Mouse (Mus musculus): ENCODE data around the gene Map10. TPM values are rescaled to one million over a fixed set of nuclear protein-coding genes. Genes with fewer than 3 reads are reported as not detected.

Gene Map10
- polyA plus RNA-seq (2016; fragmentation: Nextera tagmentation; extraction: Ambion mirVana) = 9.9 and 10.9 TPM in 2 replicates

DNA sequence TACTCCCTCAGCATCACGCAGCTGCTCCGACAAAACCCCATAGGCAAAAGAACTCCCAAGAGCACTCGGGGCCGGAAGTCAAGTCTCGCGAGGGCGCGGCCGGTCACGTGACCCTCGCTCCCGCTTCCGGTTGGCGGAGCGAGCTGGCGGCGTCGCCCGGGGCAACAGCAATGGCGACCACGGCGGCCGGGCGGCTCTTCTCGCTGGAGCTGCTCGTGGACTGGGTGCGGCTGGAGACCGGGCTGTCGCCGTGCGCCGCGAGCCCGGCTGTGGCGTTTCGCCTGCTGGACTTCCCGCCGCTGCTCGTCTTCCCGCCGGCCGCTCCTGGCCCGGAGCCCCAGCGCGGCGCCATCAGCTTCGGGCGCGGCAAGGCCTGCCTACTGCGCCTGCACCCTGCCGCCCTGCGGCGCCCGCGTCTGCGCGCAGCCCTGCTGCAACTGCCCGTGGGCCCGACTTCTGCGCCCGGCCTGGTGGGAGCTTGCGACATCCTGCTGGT lies at the start of gene Map10:
Gene Map10, plus strand, starts transcription at position 119 of the 496 bp plus-strand sequence.
- peak; percentile 80 for ATAC-seq (ENCODE audit: low FRiP score, low read depth)
- Histone ChIP-seq H3K4me3 (peak within 1 kb of the TSS; percentile 57), H3K27ac (replicated peaks) (peak within 1 kb of the TSS; percentile 50; the same call in 1 of the 2 replicates), H3K9me3 (peaks cover 25% of the 10 kb centered on the region), H3K4me2 (replicated peaks) (peak within 1 kb of the TSS; percentile 76), H3K27me3 (peaks cover 22% of the 10 kb centered on the region), H3K9ac (replicated peaks) (peak within 1 kb of the TSS; percentile 71), H3K36me3 (peaks cover 16% of the 10 kb centered on the region), H3K4me1 (peaks cover 24% of the 10 kb centered on the region)
- WGBS = 3% methylated on average over 43 of the region's 62 CpGs

- Histone ChIP-seq H3K9me3 (0 out of 2 replicates have a peak, but pooled peaks cover 2% of the 10 kb centered on the region), H3K27ac (replicated peaks) (no peak overlapping the region), H3K27me3 (no peaks in the 10 kb centered on the region), H3K4me2 (replicated peaks) (no peak overlapping the region), H3K36me3 (no peaks in the 10 kb centered on the region), H3K4me1 (peaks cover 11% of the 10 kb centered on the region; the same call in 1 of the 2 replicates), H3K4me3 (no peak overlapping the region), H3K9ac (replicated peaks) (no peak overlapping the region)
- ATAC-seq (ENCODE audit: low FRiP score, low read depth) = no peak
- WGBS = 77% methylated on average over 4 of the region's 4 CpGs
These were observed 49.3 kb upstream of the Map10 start for GRCm38 (mm10) chr8:125620301-125620700.

DNA sequence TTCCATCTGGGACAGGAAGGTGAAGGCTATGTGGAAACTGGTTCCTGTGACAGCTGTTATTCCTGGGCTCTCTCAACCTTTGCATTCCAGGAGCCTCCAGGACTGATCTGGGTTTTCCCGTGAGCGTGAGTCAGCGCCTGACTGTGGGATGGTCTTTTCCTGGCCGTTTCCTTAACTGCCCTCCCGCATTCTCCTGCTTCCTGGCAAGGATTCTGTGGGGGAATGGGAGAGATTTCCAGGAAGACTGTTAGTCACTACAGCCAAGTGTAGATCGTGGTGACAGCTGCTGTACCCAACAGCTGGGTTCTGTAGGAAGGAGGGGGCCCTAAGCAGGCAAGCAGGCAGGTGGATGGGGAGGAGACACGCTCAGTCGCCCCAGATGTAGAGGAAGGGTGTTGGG lies 45.3 kb upstream of the Map10 start:
- Histone ChIP-seq H3K36me3 (no peaks in the 10 kb centered on the region), H3K27ac (replicated peaks) (no peak overlapping the region)
- WGBS = 81% methylated on average over 8 of the region's 8 CpGs

GRCm38 (mm10) chr8:125626381-125626780 lies 43.2 kb upstream of the Map10 start:
- H3K27me3 ChIP-seq = no peaks in the 10 kb centered on the region
- H3K4me2 ChIP-seq (replicated peaks) = no peak overlapping the region
- no peak for ATAC-seq (ENCODE audit: low FRiP score, low read depth)
- no peak overlapping the region for H3K4me3 ChIP-seq
- H3K27ac ChIP-seq (replicated peaks) = no peak overlapping the region
- H3K9ac ChIP-seq (replicated peaks) = no peak overlapping the region
- H3K4me1 ChIP-seq = no peaks in the 10 kb centered on the region
- 0 out of 2 replicates have a peak, but pooled peaks cover 4% of the 10 kb centered on the region for H3K9me3 ChIP-seq
- 88% methylated on average over 8 of the region's 8 CpGs for WGBS
- H3K36me3 ChIP-seq = no peaks in the 10 kb centered on the region

More for the DNA sequence above, 45.3 kb upstream of the Map10 start:
- no peak overlapping the region for H3K4me2 ChIP-seq (replicated peaks)
- H3K4me3 ChIP-seq = no peak overlapping the region
- H3K9ac ChIP-seq (replicated peaks) = no peak overlapping the region
- H3K27me3 ChIP-seq = no peaks in the 10 kb centered on the region
- H3K9me3 ChIP-seq = 0 out of 2 replicates have a peak, but pooled peaks cover 4% of the 10 kb centered on the region
- ATAC-seq (ENCODE audit: low FRiP score, low read depth) = no peak
- peaks cover 6% of the 10 kb centered on the region; the same call in 1 of the 2 replicates for H3K4me1 ChIP-seq

GRCm38 (mm10) chr8:125628834-125629233 lies 40.8 kb upstream of the Map10 start:
- H3K4me1 ChIP-seq = no peaks in the 10 kb centered on the region
- H3K9ac ChIP-seq (replicated peaks) = no peak overlapping the region
- no peak overlapping the region for H3K27ac ChIP-seq (replicated peaks)
- H3K9me3 ChIP-seq = 0 out of 2 replicates have a peak, but pooled peaks cover 4% of the 10 kb centered on the region
- H3K4me2 ChIP-seq (replicated peaks) = no peak overlapping the region
- no peak overlapping the region for H3K4me3 ChIP-seq
- ATAC-seq (ENCODE audit: low FRiP score, low read depth) = no peak
- no peaks in the 10 kb centered on the region for H3K36me3 ChIP-seq
- 93% methylated on average over 1 of the region's 1 CpGs for WGBS
- no peaks in the 10 kb centered on the region for H3K27me3 ChIP-seq

DNA sequence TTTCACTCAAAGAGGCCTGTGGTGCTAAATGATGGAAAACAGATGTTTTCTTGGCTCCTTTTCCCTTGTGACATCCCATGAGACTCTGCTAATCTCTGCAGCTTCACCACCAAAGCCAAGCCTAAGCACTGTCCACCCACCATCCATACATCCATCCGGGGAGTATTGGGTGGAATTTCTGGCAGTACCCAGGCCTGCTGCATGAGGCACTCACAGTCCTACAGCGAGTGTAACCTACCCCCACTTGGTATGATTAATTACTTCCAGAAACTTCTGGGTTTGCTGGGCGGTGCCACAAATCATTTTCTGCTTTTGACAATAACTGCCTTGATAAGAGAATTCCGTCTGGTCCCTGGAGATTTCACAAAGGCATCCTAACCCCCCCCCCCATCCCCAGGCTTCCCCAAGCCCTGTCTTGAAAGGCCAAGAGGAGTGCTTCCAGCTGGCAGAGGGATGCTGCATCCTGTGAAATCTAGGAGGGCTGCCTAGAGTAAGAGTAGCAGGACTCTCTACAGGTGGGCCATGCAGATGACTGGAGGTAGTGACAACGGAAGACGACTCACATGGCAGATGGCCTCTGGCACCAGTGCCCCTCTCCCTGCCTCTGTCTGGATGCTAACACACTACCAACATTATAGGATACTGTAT lies 31.1 kb upstream of the Map10 start:
- Histone ChIP-seq H3K9me3 (no peaks in the 10 kb centered on the region), H3K27me3 (no peaks in the 10 kb centered on the region), H3K27ac (replicated peaks) (no peak overlapping the region), H3K36me3 (no peaks in the 10 kb centered on the region), H3K4me2 (replicated peaks) (no peak overlapping the region), H3K4me3 (no peak overlapping the region), H3K9ac (replicated peaks) (no peak overlapping the region), H3K4me1 (peaks cover 2% of the 10 kb centered on the region; the same call in 1 of the 2 replicates)
- no peak for ATAC-seq (ENCODE audit: low FRiP score, low read depth)
- WGBS = 76% methylated on average over 6 of the region's 6 CpGs

- H3K36me3 ChIP-seq = no peaks in the 10 kb centered on the region
- no peaks in the 10 kb centered on the region for H3K27me3 ChIP-seq
- H3K4me3 ChIP-seq = no peak overlapping the region
- no peak overlapping the region for H3K9ac ChIP-seq (replicated peaks)
- ATAC-seq (ENCODE audit: low FRiP score, low read depth) = no peak
- no peak overlapping the region for H3K4me2 ChIP-seq (replicated peaks)
- no peaks in the 10 kb centered on the region for H3K9me3 ChIP-seq
- no peak overlapping the region for H3K27ac ChIP-seq (replicated peaks)
- peaks cover 2% of the 10 kb centered on the region; the same call in 1 of the 2 replicates for H3K4me1 ChIP-seq
- WGBS = 84% methylated on average over 2 of the region's 2 CpGs
These were observed 30.0 kb upstream of the Map10 start for GRCm38 (mm10) chr8:125639631-125640030.

GRCm38 (mm10) chr8:125640766-125641165 lies 28.9 kb upstream of the Map10 start:
- Histone ChIP-seq H3K9ac (replicated peaks) (no peak overlapping the region), H3K9me3 (no peaks in the 10 kb centered on the region), H3K4me3 (no peak overlapping the region), H3K27ac (replicated peaks) (no peak overlapping the region), H3K4me1 (peaks cover 7% of the 10 kb centered on the region; the same call in 1 of the 2 replicates), H3K4me2 (replicated peaks) (no peak overlapping the region), H3K27me3 (no peaks in the 10 kb centered on the region), H3K36me3 (no peaks in the 10 kb centered on the region)
- ATAC-seq (ENCODE audit: low FRiP score, low read depth) = no peak
- WGBS = 78% methylated on average over 5 of the region's 5 CpGs

DNA sequence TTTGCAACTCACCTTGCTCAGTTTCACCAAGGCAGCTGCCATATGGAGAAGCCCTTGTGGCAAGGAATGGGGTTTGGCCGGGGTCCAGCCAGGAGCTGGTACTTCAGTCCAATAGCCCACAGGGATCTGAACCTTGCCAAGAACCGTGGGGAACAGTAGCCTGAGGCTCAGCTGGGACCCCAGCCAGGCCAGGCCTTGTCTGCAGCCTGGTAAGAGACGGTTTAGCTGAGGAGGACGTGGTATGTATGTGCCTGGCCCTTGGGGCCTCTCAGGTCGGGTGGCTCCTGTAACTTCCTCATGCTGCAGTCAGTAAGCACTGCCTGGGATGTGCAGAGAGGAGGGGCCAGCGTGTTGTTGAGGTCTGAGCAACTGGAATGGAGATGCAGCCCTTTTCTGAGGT lies 27.8 kb upstream of the Map10 start:
- WGBS = 77% methylated on average over 6 of the region's 6 CpGs
- Histone ChIP-seq H3K27ac (replicated peaks) (no peak overlapping the region), H3K36me3 (no peaks in the 10 kb centered on the region), H3K4me3 (no peak overlapping the region), H3K4me1 (peaks cover 7% of the 10 kb centered on the region; the same call in 1 of the 2 replicates), H3K27me3 (no peaks in the 10 kb centered on the region), H3K9ac (replicated peaks) (no peak overlapping the region), H3K9me3 (no peaks in the 10 kb centered on the region), H3K4me2 (replicated peaks) (no peak overlapping the region)
- ATAC-seq (ENCODE audit: low FRiP score, low read depth) = no peak

- Histone ChIP-seq H3K36me3 (no peaks in the 10 kb centered on the region), H3K4me3 (no peak overlapping the region), H3K4me2 (replicated peaks) (no peak overlapping the region), H3K27me3 (no peaks in the 10 kb centered on the region), H3K4me1 (peaks cover 7% of the 10 kb centered on the region; the same call in 1 of the 2 replicates), H3K9me3 (no peaks in the 10 kb centered on the region), H3K9ac (replicated peaks) (no peak overlapping the region), H3K27ac (replicated peaks) (no peak overlapping the region)
- WGBS = 75% methylated on average over 10 of the region's 10 CpGs
- ATAC-seq (ENCODE audit: low FRiP score, low read depth) = no peak
These were observed 23.7 kb upstream of the Map10 start for GRCm38 (mm10) chr8:125645757-125646478.

DNA sequence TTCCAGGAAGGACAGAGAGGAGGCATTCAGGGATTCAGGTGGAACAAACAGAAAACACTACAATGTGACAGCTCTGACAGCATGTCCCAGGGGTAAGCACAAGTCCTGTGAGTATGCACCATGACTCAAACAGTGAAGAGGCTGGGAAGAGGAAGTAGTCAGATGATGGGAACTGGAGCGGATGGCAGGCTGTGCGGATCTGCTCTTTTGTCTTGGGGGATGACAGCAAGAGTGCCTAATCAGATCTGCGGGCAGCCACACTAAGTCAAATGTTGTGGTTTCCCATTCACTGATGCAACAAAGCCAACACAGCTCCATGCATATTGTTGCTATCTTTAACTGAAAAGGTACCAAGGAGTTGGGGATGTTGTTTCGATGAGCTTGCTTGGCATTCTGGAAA lies 20.2 kb upstream of the Map10 start:
- H3K36me3 ChIP-seq = no peaks in the 10 kb centered on the region
- H3K9me3 ChIP-seq = no peaks in the 10 kb centered on the region
- H3K4me2 ChIP-seq (replicated peaks) = no peak overlapping the region
- H3K27me3 ChIP-seq = 0 out of 2 replicates have a peak, but pooled peaks cover 4% of the 10 kb centered on the region
- ATAC-seq (ENCODE audit: low FRiP score, low read depth) = no peak
- H3K4me3 ChIP-seq = no peak overlapping the region
- H3K9ac ChIP-seq (replicated peaks) = no peak overlapping the region
- H3K4me1 ChIP-seq = 0 out of 2 replicates have a peak, but pooled peaks cover 4% of the 10 kb centered on the region
- WGBS = 88% methylated on average over 4 of the region's 4 CpGs
- H3K27ac ChIP-seq (replicated peaks) = no peak overlapping the region

GRCm38 (mm10) chr8:125654821-125655220 lies 14.8 kb upstream of the Map10 start:
- H3K27ac ChIP-seq (replicated peaks) = no peak overlapping the region
- peaks cover 4% of the 10 kb centered on the region; the same call in 1 of the 2 replicates for H3K27me3 ChIP-seq
- no peak overlapping the region for H3K9ac ChIP-seq (replicated peaks)
- 86% methylated on average over 2 of the region's 2 CpGs for WGBS
- no peaks in the 10 kb centered on the region for H3K36me3 ChIP-seq
- no peak for ATAC-seq (ENCODE audit: low FRiP score, low read depth)
- no peak overlapping the region for H3K4me3 ChIP-seq
- H3K4me2 ChIP-seq (replicated peaks) = no peak overlapping the region
- no peaks in the 10 kb centered on the region for H3K4me1 ChIP-seq
- H3K9me3 ChIP-seq = no peaks in the 10 kb centered on the region
